ENCODE assay signal across 23 mouse cellular contexts in the genomic region with DNA sequence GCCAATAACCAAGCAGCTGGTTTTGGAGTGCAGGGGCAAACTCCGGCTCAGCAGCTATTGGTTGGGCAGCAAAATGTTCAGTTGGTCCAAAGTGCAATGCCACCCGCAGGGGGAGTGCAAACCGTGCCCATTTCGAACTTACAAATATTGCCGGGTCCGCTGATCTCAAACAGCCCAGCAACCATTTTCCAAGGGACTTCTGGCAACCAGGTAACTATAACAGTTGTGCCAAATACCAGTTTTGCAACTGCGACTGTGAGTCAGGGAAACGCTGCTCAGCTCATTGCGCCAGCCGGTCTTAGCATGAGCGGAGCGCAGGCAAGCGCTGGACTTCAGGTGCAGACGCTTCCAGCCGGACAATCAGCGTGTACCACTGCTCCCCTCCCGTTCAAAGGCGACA.
A peak's percentile ranks its signal among the peaks of the same experiment; 100 is the strongest.
DNase-seq lines count a peak whose midpoint lies in the region; ATAC-seq and TF ChIP-seq lines count a peak whose summit lies in the region.
"Had no signal": no experiment of that assay in that cellular context is flagged by ENCODE, and none has a peak within 500 bp of the region (broad histone marks: within the 10 kb centered on the region; RNA-seq: fewer than 3 reads in every experiment).

No protein-coding gene starts in this region.

- H3K4me3 ChIP-seq in kidney, adult 2 months (ENCODE audit: insufficient read depth, low read depth, low read length), result no peak overlapping the region
- no peak overlapping the region for H3K4me3 ChIP-seq in kidney, embryonic 14.5 days (ENCODE audit: low read length)
- peak overlapping the region; percentile 50 for H3K4me3 ChIP-seq in E14TG2a.4 (replicated peaks; ENCODE audit: low read length)
- H3K4me3 ChIP-seq: embryonic facial prominence, embryonic 10.5 days; embryonic facial prominence, embryonic 12.5 days; forebrain, embryonic 13.5 days; forebrain, embryonic 15.5 days had no signal

- peaks cover 7% of the 10 kb centered on the region; the same call in 1 of the 2 replicates for H3K36me3 ChIP-seq in kidney, adult 2 months (ENCODE audit: control insufficient read depth, insufficient read depth, low read length)
- H3K36me3 ChIP-seq in kidney, embryonic 14.5 days (ENCODE audit: control insufficient read depth, insufficient read depth, low read length), result peaks cover 83% of the 10 kb centered on the region
- H3K36me3 ChIP-seq in E14TG2a.4 (ENCODE audit: insufficient read depth, low read length), result peaks cover 87% of the 10 kb centered on the region

- H3K4me1 ChIP-seq in kidney, adult 2 months (ENCODE audit: control insufficient read depth, insufficient read depth, low read length), result no peaks in the 10 kb centered on the region
- H3K4me1 ChIP-seq in kidney, embryonic 14.5 days (ENCODE audit: control insufficient read depth, insufficient read depth, low read length), result no peaks in the 10 kb centered on the region
- peaks cover 20% of the 10 kb centered on the region for H3K4me1 ChIP-seq in E14TG2a.4 (replicated peaks; ENCODE audit: low read depth, low read length)
- H3K4me1 ChIP-seq: embryonic facial prominence, embryonic 10.5 days; embryonic facial prominence, embryonic 12.5 days; forebrain, embryonic 13.5 days; forebrain, embryonic 15.5 days had no signal

- H3K9ac ChIP-seq in kidney, embryonic 14.5 days (ENCODE audit: low read depth, low read length), result no peak overlapping the region
- H3K9ac ChIP-seq: embryonic facial prominence, embryonic 12.5 days; forebrain, embryonic 13.5 days; forebrain, embryonic 15.5 days; forebrain, postnatal 0 days had no signal

- no peak for TF ChIP-seq CTCF in kidney, adult 2 months (conservative IDR thresholded peaks at IDR 0.05; ENCODE audit: insufficient read depth, insufficient read length, low read depth, low read length)
- TF ChIP-seq CTCF in E14TG2a.4 (conservative IDR thresholded peaks at IDR 0.05; ENCODE audit: low read length), result no peak

- H3K27me3 ChIP-seq in kidney, adult 2 months (replicated peaks; ENCODE audit: control insufficient read depth, insufficient read depth, low read length), result no peaks in the 10 kb centered on the region
- no peaks in the 10 kb centered on the region for H3K27me3 ChIP-seq in kidney, embryonic 14.5 days (ENCODE audit: control insufficient read depth, insufficient read depth, low read length)
- no peaks in the 10 kb centered on the region for H3K27me3 ChIP-seq in E14TG2a.4 (ENCODE audit: insufficient read depth, low read length)
- H3K27me3 ChIP-seq: embryonic facial prominence, embryonic 12.5 days; forebrain, embryonic 13.5 days; forebrain, embryonic 15.5 days; Patski had no signal

- H3K27ac ChIP-seq in kidney, adult 2 months (ENCODE audit: insufficient read depth, low read depth, low read length), result no peak overlapping the region
- no peak overlapping the region for H3K27ac ChIP-seq in kidney, embryonic 14.5 days (ENCODE audit: low read depth, low read length)
- H3K27ac ChIP-seq: embryonic facial prominence, embryonic 10.5 days; embryonic facial prominence, embryonic 12.5 days; forebrain, embryonic 13.5 days; forebrain, embryonic 15.5 days had no signal

- H3K4me2 ChIP-seq in kidney, embryonic 14.5 days (replicated peaks; ENCODE audit: low read depth, low read length), result no peak overlapping the region
- H3K4me2 ChIP-seq: embryonic facial prominence, embryonic 12.5 days; forebrain, embryonic 13.5 days; forebrain, embryonic 15.5 days had no signal

- 88% methylated on average over 18 of the region's 18 CpGs for WGBS in kidney, adult 2 months
- 95% methylated on average over 18 of the region's 18 CpGs for WGBS in kidney, embryonic 14.5 days

- TF ChIP-seq POLR2A in kidney, adult 2 months (IDR thresholded peaks at IDR 0.05; ENCODE audit: low read depth, low read length), result no peak

- no peak for ATAC-seq in kidney, embryonic 14.5 days (ENCODE audit: low FRiP score, low TSS enrichment)
- ATAC-seq: activated CD4-positive, CD25-positive, alpha-beta regulatory T cell, adult 4 months; forebrain, embryonic 13.5 days; forebrain, embryonic 15.5 days; forebrain, postnatal 0 days; Patski had no signal

- DNase-seq in kidney, adult 11 months, result peak; percentile 19
- no peak for DNase-seq in kidney, postnatal 25 days
- DNase-seq in kidney, adult 2 months, result peak; percentile 28
- DNase-seq in kidney, adult 9 months, result peak; percentile 42
- DNase-seq in kidney, postnatal 14 days, result no peak
- no peak for DNase-seq in layer of hippocampus, adult 9-10 months (ENCODE audit: low spot score)
- DNase-seq: adrenal gland, postnatal 10 days; adrenal gland, postnatal 25 days; cerebellum, adult 11-12 months; cerebellum, adult 2 months; cerebellum, adult 9-10 months; cerebellum, postnatal 10 days; cerebellum, postnatal 25 days; forebrain, postnatal 0 days had no signal

- no peaks in the 10 kb centered on the region for H3K9me3 ChIP-seq in kidney, embryonic 14.5 days (ENCODE audit: control insufficient read depth, low read length)
- H3K9me3 ChIP-seq in E14TG2a.4 (ENCODE audit: low read length), result no peaks in the 10 kb centered on the region
- H3K9me3 ChIP-seq: embryonic facial prominence, embryonic 10.5 days; embryonic facial prominence, embryonic 12.5 days; forebrain, embryonic 13.5 days; forebrain, embryonic 15.5 days; G1E had no signal

Comparison
In these comparisons a context has a peak if more than half of its experiments do, and no peak if none do; other contexts are left out.
1. DNase-seq: peak in kidney, adult 11 months (single experiment), kidney, adult 2 months (single experiment) and kidney, adult 9 months (single experiment); none in kidney, postnatal 25 days (0 of 2), kidney, postnatal 14 days (single experiment) and layer of hippocampus, adult 9-10 months (single experiment).